Mouse (Mus musculus): ENCODE measurements at regions not wholly inside any gene's neighbourhood (a gene's known extent, or its start where the extent isn't known, plus 50 kb on each side); places are given as distances from the start of the nearest gene placed in this dataset.

DNA sequence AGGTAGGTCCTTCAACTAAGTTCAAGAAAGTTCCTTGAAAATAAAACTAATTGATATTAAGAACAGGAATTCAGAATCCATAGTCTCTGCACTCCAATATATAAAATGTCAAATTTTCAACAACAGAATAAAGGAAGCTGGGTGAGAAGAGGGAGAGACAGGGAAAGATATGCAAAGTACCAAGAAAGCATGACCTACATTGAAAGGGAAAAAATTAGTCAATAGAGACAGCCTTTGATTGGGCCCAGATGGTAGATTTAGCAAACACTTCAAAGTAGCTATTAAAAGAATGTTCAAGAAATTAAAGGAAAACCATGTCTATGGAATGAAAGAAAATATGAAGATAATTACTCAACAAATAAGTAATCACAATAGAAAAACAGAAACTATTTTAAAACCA lies 460.0 kb upstream of the 2610301B20Rik start:
- H3K4me3 ChIP-seq (replicated peaks in 1 of 3; ENCODE audit: low read depth in 2 of 3, low read length in 2 of 3, poor library complexity in 1 of 3) = no peak overlapping the region
- H3K4me2 ChIP-seq (ENCODE audit: insufficient read depth, low read depth, poor library complexity, severe bottlenecking) = no peak overlapping the region
- H3K27me3 ChIP-seq (replicated peaks) = no peaks in the 10 kb centered on the region
- H3K79me2 ChIP-seq (replicated peaks; ENCODE audit: control insufficient read depth, extremely low read depth, insufficient read depth, poor library complexity, severe bottlenecking) = no peaks in the 10 kb centered on the region
- in situ Hi-C loops (cut with MboI; ENCODE audit: low pct_ligation_motif_present, low pct_unique_long_range_greater_than_20kb, low sequenced_read_pairs) = no loop called here
- peaks cover 6 to 14% of the 10 kb centered on the region in 2 experiments for H3K4me1 ChIP-seq (ENCODE audit: control insufficient read depth in 1 of 2, insufficient read depth in 2 of 2)
- H3K27ac ChIP-seq (ENCODE audit: insufficient read depth, low read depth) = no peak overlapping the region
- dilution Hi-C loops (cut with MboI; ENCODE audit: extremely low pct_ligation_motif_present, extremely low pct_unique_long_range_greater_than_20kb, low sequenced_read_pairs) = no loop called here
- no peak overlapping the region for H3K9ac ChIP-seq (ENCODE audit: insufficient read depth, low read depth)
- peak; percentile 24 for DNase-seq (ENCODE audit: extremely low read depth)
- H3K9me3 ChIP-seq (replicated peaks; ENCODE audit: low read length) = no peaks in the 10 kb centered on the region
- no peaks in the 10 kb centered on the region for H3K36me3 ChIP-seq (replicated peaks in 1 of 2; ENCODE audit: control insufficient read depth in 1 of 2, insufficient read depth in 1 of 2, low read length in 1 of 2)
- TF ChIP-seq EP300 (IDR thresholded peaks at IDR 0.05; ENCODE audit: low read length) (peak; percentile 87), ELF1 (IDR thresholded peaks at IDR 0.05; ENCODE audit: low read depth, low read length) (no peak), E2F4 (IDR thresholded peaks at IDR 0.05; ENCODE audit: insufficient replicate concordance, low read depth, low read length) (no peak), IRF4 (IDR thresholded peaks at IDR 0.05; ENCODE audit: low read depth, low read length) (0 out of 2 replicates have a peak, but pooled peaks have one; percentile 45), SMC3 (IDR thresholded peaks at IDR 0.05; ENCODE audit: low read depth, low read length) (no peak), CTCF (conservative IDR thresholded peaks at IDR 0.05 in 1 of 2, IDR thresholded peaks at IDR 0.05 in 1 of 2; ENCODE audit: low read depth in 2 of 2, low read length in 2 of 2) (no peak), HCFC1 (IDR thresholded peaks at IDR 0.05; ENCODE audit: low read depth, low read length) (no peak), SIN3A (IDR thresholded peaks at IDR 0.05; ENCODE audit: low read length) (no peak), JUND (conservative IDR thresholded peaks at IDR 0.05; ENCODE audit: low read depth, low read length) (peak; percentile 89), TCF12 (IDR thresholded peaks at IDR 0.05; ENCODE audit: low read depth, low read length) (no peak), ZMIZ1 (IDR thresholded peaks at IDR 0.05; ENCODE audit: low read depth, low read length) (no peak), CHD1 (IDR thresholded peaks at IDR 0.05; ENCODE audit: low read depth, low read length) (no peak), MAFK (IDR thresholded peaks at IDR 0.05; ENCODE audit: insufficient replicate concordance, low read length) (no peak), ETS1 (conservative IDR thresholded peaks at IDR 0.05; ENCODE audit: low read depth, low read length) (peak; percentile 43; the same call in 1 of the 2 replicates), ZNF384 (IDR thresholded peaks at IDR 0.05; ENCODE audit: low read depth, low read length) (no peak), JUN (IDR thresholded peaks at IDR 0.05; ENCODE audit: insufficient read depth, low read depth, low read length) (peak; percentile 75), MEF2A (IDR thresholded peaks at IDR 0.05; ENCODE audit: borderline replicate concordance, low read depth, low read length) (no peak), RAD21 (IDR thresholded peaks at IDR 0.05; ENCODE audit: low read depth, low read length) (no peak), RCOR1 (conservative IDR thresholded peaks at IDR 0.05; ENCODE audit: low read depth, low read length) (no peak), NELFE (IDR thresholded peaks at IDR 0.05; ENCODE audit: low read depth, low read length) (no peak), POLR2AphosphoS2 (IDR thresholded peaks at IDR 0.05; ENCODE audit: low read depth, low read length) (no peak), NRF1 (IDR thresholded peaks at IDR 0.05; ENCODE audit: low read depth, low read length) (no peak)

DNA sequence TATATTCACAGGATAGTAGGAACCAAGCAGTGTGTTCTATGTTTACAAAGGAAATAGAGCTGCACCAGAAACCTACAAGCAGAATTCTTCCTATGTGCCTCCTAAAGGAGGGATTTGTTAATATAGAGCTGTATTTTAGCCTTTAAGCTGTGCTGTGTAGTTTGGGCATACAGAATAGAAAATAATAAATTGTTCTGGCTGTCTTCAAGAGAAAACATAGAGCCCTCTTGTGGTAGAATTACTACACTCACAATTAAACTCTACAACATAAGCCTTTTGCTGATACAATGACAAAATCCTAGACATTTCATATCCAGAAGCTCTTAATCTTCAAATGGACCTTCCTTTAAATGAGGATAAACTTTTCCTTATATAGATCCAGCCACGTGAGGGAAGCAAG lies 452.9 kb upstream of the 2610301B20Rik start:
- Histone ChIP-seq H3K4me1 (ENCODE audit: control insufficient read depth in 1 of 2, insufficient read depth in 2 of 2) (peaks cover 7 to 19% of the 10 kb centered on the region in 2 experiments; a peak in 3 of 4 replicates), H3K36me3 (replicated peaks in 1 of 2; ENCODE audit: control insufficient read depth in 1 of 2, insufficient read depth in 1 of 2, low read length in 1 of 2) (no peaks in the 10 kb centered on the region), H3K79me2 (replicated peaks; ENCODE audit: control insufficient read depth, extremely low read depth, insufficient read depth, poor library complexity, severe bottlenecking) (no peaks in the 10 kb centered on the region), H3K4me2 (ENCODE audit: insufficient read depth, low read depth, poor library complexity, severe bottlenecking) (no peak overlapping the region), H3K9ac (ENCODE audit: insufficient read depth, low read depth) (0 out of 2 replicates have a peak overlapping the region, but pooled peaks have one; percentile 13), H3K27ac (ENCODE audit: insufficient read depth, low read depth) (no peak overlapping the region), H3K27me3 (replicated peaks) (no peaks in the 10 kb centered on the region), H3K4me3 (replicated peaks in 1 of 3; ENCODE audit: low read depth in 2 of 3, low read length in 2 of 3, poor library complexity in 1 of 3) (no peak overlapping the region), H3K9me3 (replicated peaks; ENCODE audit: low read length) (no peaks in the 10 kb centered on the region)
- TF ChIP-seq ZC3H11A (IDR thresholded peaks at IDR 0.05; ENCODE audit: low read depth, low read length) (peak; percentile 36; the same call in 1 of the 2 replicates), MYC (IDR thresholded peaks at IDR 0.05; ENCODE audit: low read depth, low read length) (no peak), MAX (IDR thresholded peaks at IDR 0.05; ENCODE audit: low read length) (no peak), USF2 (conservative IDR thresholded peaks at IDR 0.05; ENCODE audit: low read depth, low read length) (no peak), ZKSCAN1 (IDR thresholded peaks at IDR 0.05; ENCODE audit: borderline replicate concordance, low read depth, low read length) (no peak), MAFK (IDR thresholded peaks at IDR 0.05; ENCODE audit: insufficient replicate concordance, low read length) (no peak), ZNF384 (IDR thresholded peaks at IDR 0.05; ENCODE audit: low read depth, low read length) (no peak), CHD1 (IDR thresholded peaks at IDR 0.05; ENCODE audit: low read depth, low read length) (no peak), SIN3A (IDR thresholded peaks at IDR 0.05; ENCODE audit: low read length) (no peak), MEF2A (IDR thresholded peaks at IDR 0.05; ENCODE audit: borderline replicate concordance, low read depth, low read length) (no peak), RCOR1 (conservative IDR thresholded peaks at IDR 0.05; ENCODE audit: low read depth, low read length) (no peak), CHD2 (IDR thresholded peaks at IDR 0.05; ENCODE audit: low read length) (no peak), TCF12 (IDR thresholded peaks at IDR 0.05; ENCODE audit: low read depth, low read length) (no peak), CTCF (conservative IDR thresholded peaks at IDR 0.05 in 1 of 2, IDR thresholded peaks at IDR 0.05 in 1 of 2; ENCODE audit: low read depth in 2 of 2, low read length in 2 of 2) (peak in 1 of 2 experiments; percentile 66; a peak in 2 of 4 replicates), RAD21 (IDR thresholded peaks at IDR 0.05; ENCODE audit: low read depth, low read length) (peak; percentile 66), MXI1 (IDR thresholded peaks at IDR 0.05; ENCODE audit: low read depth, low read length) (no peak), HCFC1 (IDR thresholded peaks at IDR 0.05; ENCODE audit: low read depth, low read length) (no peak), ETS1 (conservative IDR thresholded peaks at IDR 0.05; ENCODE audit: low read depth, low read length) (no peak), ELF1 (IDR thresholded peaks at IDR 0.05; ENCODE audit: low read depth, low read length) (no peak), SMC3 (IDR thresholded peaks at IDR 0.05; ENCODE audit: low read depth, low read length) (peak; percentile 74), KAT2A (IDR thresholded peaks at IDR 0.05; ENCODE audit: insufficient replicate concordance, low read length) (no peak), IRF4 (IDR thresholded peaks at IDR 0.05; ENCODE audit: low read depth, low read length) (no peak)
- in situ Hi-C loops (cut with MboI; ENCODE audit: low pct_ligation_motif_present, low pct_unique_long_range_greater_than_20kb, low sequenced_read_pairs) = no loop called here
- no peak for DNase-seq (ENCODE audit: extremely low read depth)
- dilution Hi-C loops (cut with MboI; ENCODE audit: extremely low pct_ligation_motif_present, extremely low pct_unique_long_range_greater_than_20kb, low sequenced_read_pairs) = no loop called here
